Mouse (Mus musculus) thymus, adult 2 months (tissue): ENCODE measurements at regions not wholly inside any gene's neighbourhood (a gene's known extent, or its start where the extent isn't known, plus 50 kb on each side); places are given as distances from the start of the nearest gene placed in this dataset.

Experiments
- CTCF ChIP-seq: fragments of 200-500 bp; IDR thresholded peaks from 2 replicates; pipeline ENCODE4 v1.5.1; 2012; ENCODE audit warnings: mild to moderate bottlenecking, control low read depth, low read length, moderate library complexity, borderline replicate concordance; ENCODE audit not compliant: control insufficient read depth, poor library complexity, insufficient read depth; ENCODE audit errors: extremely low read depth
- POLR2A ChIP-seq: fragments of 200-500 bp; IDR thresholded peaks from 2 replicates; pipeline ENCODE4 v1.6.1; 2012; ENCODE audit warnings: mild to moderate bottlenecking, low read length, control low read depth, moderate library complexity; ENCODE audit not compliant: control insufficient read depth, poor library complexity, insufficient read depth; ENCODE audit errors: extremely low read depth

- TF ChIP-seq POLR2A: no peak
- TF ChIP-seq CTCF: no peak
These were observed 131.2 kb upstream of the Meox2 start for GRCm38 (mm10) chr12:36977141-36977540.
